Mouse (Mus musculus): ENCODE data around the gene Dach1. TPM values are rescaled to one million over a fixed set of nuclear protein-coding genes. Genes with fewer than 3 reads are reported as not detected.

The Dach1 gene
- total RNA-seq, 2 experiments from 2014 or later, result 2.5 to 3.0 TPM

GRCm38 (mm10) chr14:97857276-97857675 is 312.3 kb downstream of the Dach1 start:
- DNase-seq (ENCODE audit: low spot score in 2 of 2), result no peak

- no peak for DNase-seq (ENCODE audit: low spot score in 2 of 2)
Measured at GRCm38 (mm10) chr14:97855345-97855744, 314.2 kb downstream of the Dach1 start.

- no peak for DNase-seq (ENCODE audit: low spot score in 2 of 2)
Measured at GRCm38 (mm10) chr14:97850486-97850885, 319.1 kb downstream of the Dach1 start.

GRCm38 (mm10) chr14:97847641-97848040 is 321.9 kb downstream of the Dach1 start:
- no peak for DNase-seq (ENCODE audit: low spot score in 2 of 2)

GRCm38 (mm10) chr14:97839275-97839674 is 330.3 kb downstream of the Dach1 start:
- no peak for DNase-seq (ENCODE audit: low spot score in 2 of 2)

GRCm38 (mm10) chr14:97829865-97830264 is 339.7 kb downstream of the Dach1 start:
- no peak for DNase-seq (ENCODE audit: low spot score in 2 of 2)

- no peak for DNase-seq (ENCODE audit: low spot score in 2 of 2)
Measured at GRCm38 (mm10) chr14:97814555-97815175, 354.9 kb downstream of the Dach1 start.

GRCm38 (mm10) chr14:97813557-97813956 is 356.0 kb downstream of the Dach1 start:
- DNase-seq (ENCODE audit: low spot score in 2 of 2), result no peak

GRCm38 (mm10) chr14:97795385-97795952 is 374.1 kb downstream of the Dach1 start:
- DNase-seq (ENCODE audit: low spot score in 2 of 2), result no peak

GRCm38 (mm10) chr14:97774135-97774767 is 395.3 kb downstream of the Dach1 start:
- DNase-seq (ENCODE audit: low spot score in 2 of 2), result no peak

- no peak for DNase-seq (ENCODE audit: low spot score in 2 of 2)
Measured at GRCm38 (mm10) chr14:97754400-97754799, 415.2 kb downstream of the Dach1 start.

- no peak for DNase-seq (ENCODE audit: low spot score in 2 of 2)
Measured at GRCm38 (mm10) chr14:97753973-97754372, 415.6 kb downstream of the Dach1 start.

- DNase-seq (ENCODE audit: low spot score in 2 of 2), result no peak
Measured at GRCm38 (mm10) chr14:97743252-97743651, 426.3 kb downstream of the Dach1 start.

- no peak for DNase-seq (ENCODE audit: low spot score in 2 of 2)
Measured at GRCm38 (mm10) chr14:97742785-97743184, 426.8 kb downstream of the Dach1 start.
